Mouse (Mus musculus): Measurements from ENCODE around the gene Adam1a. TPM values are rescaled to one million over a fixed set of nuclear protein-coding genes. Genes with fewer than 3 reads are reported as not detected.

The Adam1a gene
- total and polyA plus RNA-seq, 2 experiments, result 1.4 to 2.8 TPM

DNA sequence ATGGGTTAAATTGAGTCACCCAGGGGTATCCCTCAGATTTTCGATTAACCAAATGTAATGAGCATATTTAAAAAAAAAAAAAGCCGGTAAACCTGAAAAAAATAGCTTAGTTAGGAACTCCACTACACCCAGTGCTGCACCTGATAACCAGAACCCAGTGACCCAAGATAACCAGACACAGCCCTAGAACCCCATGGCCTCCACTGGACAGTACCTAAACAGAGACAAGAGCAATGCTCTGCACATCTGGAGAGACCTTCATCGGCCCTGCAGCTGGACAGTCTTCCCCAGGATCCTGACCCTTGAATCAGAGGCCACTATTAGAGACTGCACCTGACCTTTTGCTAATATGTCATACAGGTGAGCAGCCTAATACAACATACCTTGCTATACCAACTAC lies 1.8 kb upstream of the Adam1a start:
- peaks cover 14% of the 10 kb centered on the region for H3K4me1 ChIP-seq (ENCODE audit: control insufficient read depth, insufficient read depth, low read length)
- H3K79me2 ChIP-seq (ENCODE audit: control insufficient read depth, insufficient read depth, low read length), result peaks cover 20% of the 10 kb centered on the region; the same call in 1 of the 2 replicates
- H3K27me3 ChIP-seq (ENCODE audit: control insufficient read depth, insufficient read depth, low read length), result no peaks in the 10 kb centered on the region
- TF ChIP-seq CTCF (IDR thresholded peaks at IDR 0.05; ENCODE audit: low read depth, low read length), result no peak
- no peak for TF ChIP-seq POLR2A (IDR thresholded peaks at IDR 0.05; ENCODE audit: extremely low read depth, insufficient read depth, low read length)
- DNase-seq (ENCODE audit: extremely low read depth, low read depth, low spot score), result no peak
- WGBS, result 85% methylated on average over 3 of the region's 3 CpGs
- H3K27ac ChIP-seq (replicated peaks; ENCODE audit: insufficient read depth, low read depth, low read length), result no peak overlapping the region
- H3K36me3 ChIP-seq (ENCODE audit: control insufficient read depth, insufficient read depth, low read length), result no peaks in the 10 kb centered on the region
- no peak overlapping the region for H3K9ac ChIP-seq (ENCODE audit: low read depth, low read length)
- no peak overlapping the region for H3K4me3 ChIP-seq (ENCODE audit: insufficient read depth, low read depth, low read length)

- Histone ChIP-seq H3K4me3 (ENCODE audit: insufficient read depth, low read depth, low read length) (peak overlapping the region; percentile 78; the same call in 1 of the 2 replicates), H3K9ac (ENCODE audit: low read depth, low read length) (no peak overlapping the region), H3K36me3 (ENCODE audit: control insufficient read depth, insufficient read depth, low read length) (no peaks in the 10 kb centered on the region), H3K27ac (replicated peaks; ENCODE audit: insufficient read depth, low read depth, low read length) (no peak overlapping the region), H3K4me1 (ENCODE audit: control insufficient read depth, insufficient read depth, low read length) (peaks cover 14% of the 10 kb centered on the region), H3K79me2 (ENCODE audit: control insufficient read depth, insufficient read depth, low read length) (peaks cover 21% of the 10 kb centered on the region; the same call in 1 of the 2 replicates), H3K27me3 (ENCODE audit: control insufficient read depth, insufficient read depth, low read length) (no peaks in the 10 kb centered on the region)
- 12% methylated on average over 6 of the region's 6 CpGs for WGBS
- DNase-seq (ENCODE audit: extremely low read depth, low read depth, low spot score), result peak; percentile 51
- TF ChIP-seq POLR2A (IDR thresholded peaks at IDR 0.05; ENCODE audit: extremely low read depth, insufficient read depth, low read length) (no peak), CTCF (IDR thresholded peaks at IDR 0.05; ENCODE audit: low read depth, low read length) (peak; percentile 71)
Measured at GRCm38 (mm10) chr5:121546530-121546895, 1.2 kb upstream of the Adam1a start.

DNA sequence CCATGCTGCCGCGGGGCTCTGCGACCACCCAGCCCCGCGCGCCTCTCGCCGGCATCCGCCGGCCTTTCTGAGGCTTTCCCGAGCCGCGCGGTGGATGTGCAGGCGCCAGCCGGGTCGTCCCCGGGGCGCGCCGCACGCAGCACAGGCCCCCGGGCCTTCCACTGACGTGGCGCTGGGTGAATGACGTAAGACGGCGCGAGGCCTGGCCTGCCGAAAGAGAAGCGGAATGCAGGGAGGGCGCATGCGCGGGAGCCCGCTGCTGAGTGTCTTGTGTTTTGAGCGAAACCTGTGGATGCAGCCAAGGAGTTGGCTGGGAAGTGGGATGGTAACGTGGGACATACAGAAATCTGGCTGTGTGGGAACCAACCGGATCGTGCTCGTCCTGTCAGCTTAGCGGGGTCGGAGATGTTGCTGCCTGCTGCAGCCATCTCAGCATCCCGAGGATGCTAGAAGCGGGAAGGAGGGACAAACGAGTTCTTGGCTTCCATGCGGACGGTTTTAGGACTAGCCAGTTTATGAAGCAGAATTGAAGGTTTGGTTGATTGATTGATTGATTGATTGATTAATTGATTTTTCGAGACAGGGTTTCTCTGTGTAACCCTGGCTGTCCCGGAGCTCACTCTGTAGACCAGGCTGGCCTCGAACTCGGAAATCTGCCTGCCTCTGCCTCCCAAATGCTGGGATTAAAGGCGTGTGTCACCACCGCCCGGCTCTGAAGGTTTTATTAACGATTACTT lies 679 bp upstream of the Adam1a start, which contains the start of gene Mapkapk5:
Mapkapk5 (minus strand) TSS at position 113 of the 737 bp plus-strand sequence.
- Histone ChIP-seq H3K27me3 (ENCODE audit: control insufficient read depth, insufficient read depth, low read length) (no peaks in the 10 kb centered on the region), H3K4me1 (ENCODE audit: control insufficient read depth, insufficient read depth, low read length) (peaks cover 14% of the 10 kb centered on the region), H3K36me3 (ENCODE audit: control insufficient read depth, insufficient read depth, low read length) (no peaks in the 10 kb centered on the region), H3K27ac (replicated peaks; ENCODE audit: insufficient read depth, low read depth, low read length) (peak within 1 kb of the TSS; percentile 84), H3K4me3 (ENCODE audit: insufficient read depth, low read depth, low read length) (peak within 1 kb of the TSS; percentile 78), H3K9ac (ENCODE audit: low read depth, low read length) (peak within 1 kb of the TSS; percentile 92), H3K79me2 (ENCODE audit: control insufficient read depth, insufficient read depth, low read length) (peaks cover 25% of the 10 kb centered on the region; the same call in 1 of the 2 replicates)
- TF ChIP-seq POLR2A (IDR thresholded peaks at IDR 0.05; ENCODE audit: extremely low read depth, insufficient read depth, low read length) (0 out of 2 replicates have a peak, but pooled peaks have one; percentile 28), CTCF (IDR thresholded peaks at IDR 0.05; ENCODE audit: low read depth, low read length) (no peak)
- under 1% methylated on average over 52 of the region's 55 CpGs for WGBS
- DNase-seq (ENCODE audit: extremely low read depth, low read depth, low spot score), result peak; percentile 80

DNA sequence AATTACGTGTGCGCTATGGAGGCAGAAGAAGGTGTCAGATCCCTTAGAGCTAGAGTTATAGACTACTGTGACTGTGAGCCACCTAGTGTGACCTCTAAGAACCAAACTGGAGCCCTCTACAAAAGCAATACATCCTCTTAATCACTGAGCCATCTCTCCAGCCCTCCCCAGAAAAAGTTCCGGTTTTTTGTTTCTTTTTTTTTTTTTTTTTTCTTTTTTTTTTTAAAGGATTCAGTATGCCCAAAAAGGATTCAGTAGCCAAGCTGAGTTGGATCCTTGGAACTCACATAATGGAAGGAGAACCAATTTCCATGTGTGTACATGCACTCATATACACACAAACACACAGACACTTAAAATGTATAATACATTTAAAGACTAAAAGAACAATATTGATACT lies 1.9 kb downstream of the Adam1a start:
- Histone ChIP-seq H3K9ac (ENCODE audit: low read depth, low read length) (no peak overlapping the region), H3K4me1 (ENCODE audit: control insufficient read depth, insufficient read depth, low read length) (peaks cover 11% of the 10 kb centered on the region), H3K27me3 (ENCODE audit: control insufficient read depth, insufficient read depth, low read length) (no peaks in the 10 kb centered on the region), H3K79me2 (ENCODE audit: control insufficient read depth, insufficient read depth, low read length) (peaks cover 36% of the 10 kb centered on the region; the same call in 1 of the 2 replicates), H3K36me3 (ENCODE audit: control insufficient read depth, insufficient read depth, low read length) (peaks cover 3% of the 10 kb centered on the region; the same call in 1 of the 2 replicates), H3K4me3 (ENCODE audit: insufficient read depth, low read depth, low read length) (no peak overlapping the region), H3K27ac (replicated peaks; ENCODE audit: insufficient read depth, low read depth, low read length) (no peak overlapping the region)
- TF ChIP-seq CTCF (IDR thresholded peaks at IDR 0.05; ENCODE audit: low read depth, low read length), result no peak
- TF ChIP-seq POLR2A (IDR thresholded peaks at IDR 0.05; ENCODE audit: extremely low read depth, insufficient read depth, low read length), result no peak
- WGBS, result 82% methylated on average over 3 of the region's 3 CpGs
- no peak for DNase-seq (ENCODE audit: extremely low read depth, low read depth, low spot score)

DNA sequence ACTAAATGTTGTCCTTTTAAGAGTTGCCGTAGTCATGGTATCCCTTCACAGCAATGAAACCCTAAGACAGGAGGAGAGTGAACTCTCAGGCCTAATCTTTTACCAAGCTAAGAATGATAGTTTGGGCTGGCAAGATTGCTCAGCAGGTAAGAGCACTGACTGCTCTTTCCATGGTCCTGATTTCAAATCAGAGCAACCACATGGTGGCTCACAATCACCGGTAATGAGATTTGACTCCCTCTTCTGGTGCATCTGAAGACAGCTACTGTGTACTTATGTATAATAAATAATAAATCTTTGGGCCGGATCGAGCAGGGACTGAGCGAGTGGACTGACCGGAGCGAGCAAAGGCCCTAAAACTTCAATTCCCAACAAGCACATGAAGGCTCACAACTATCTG lies 4.0 kb downstream of the Adam1a start:
- no peak overlapping the region for H3K9ac ChIP-seq (ENCODE audit: low read depth, low read length)
- H3K79me2 ChIP-seq (ENCODE audit: control insufficient read depth, insufficient read depth, low read length), result peaks cover 36% of the 10 kb centered on the region; the same call in 1 of the 2 replicates
- peaks cover 5% of the 10 kb centered on the region for H3K36me3 ChIP-seq (ENCODE audit: control insufficient read depth, insufficient read depth, low read length)
- TF ChIP-seq POLR2A (IDR thresholded peaks at IDR 0.05; ENCODE audit: extremely low read depth, insufficient read depth, low read length) (no peak), CTCF (IDR thresholded peaks at IDR 0.05; ENCODE audit: low read depth, low read length) (no peak)
- no peak for DNase-seq (ENCODE audit: extremely low read depth, low read depth, low spot score)
- H3K4me1 ChIP-seq (ENCODE audit: control insufficient read depth, insufficient read depth, low read length), result peaks cover 11% of the 10 kb centered on the region
- no peak overlapping the region for H3K4me3 ChIP-seq (ENCODE audit: insufficient read depth, low read depth, low read length)
- no peak overlapping the region for H3K27ac ChIP-seq (replicated peaks; ENCODE audit: insufficient read depth, low read depth, low read length)
- 85% methylated on average over 7 of the region's 7 CpGs for WGBS
- no peaks in the 10 kb centered on the region for H3K27me3 ChIP-seq (ENCODE audit: control insufficient read depth, insufficient read depth, low read length)

- TF ChIP-seq CTCF (IDR thresholded peaks at IDR 0.05; ENCODE audit: low read depth, low read length), result no peak
- no peak for TF ChIP-seq POLR2A (IDR thresholded peaks at IDR 0.05; ENCODE audit: extremely low read depth, insufficient read depth, low read length)
- H3K4me1 ChIP-seq (ENCODE audit: control insufficient read depth, insufficient read depth, low read length), result peaks cover 11% of the 10 kb centered on the region
Measured at GRCm38 (mm10) chr5:121540066-121540465, 5.2 kb downstream of the Adam1a start.

More at GRCm38 (mm10) chr5:121540066-121540465, 5.2 kb downstream of the Adam1a start:
- no peak for DNase-seq (ENCODE audit: extremely low read depth, low read depth, low spot score)
- Histone ChIP-seq H3K79me2 (ENCODE audit: control insufficient read depth, insufficient read depth, low read length) (peaks cover 33% of the 10 kb centered on the region; the same call in 1 of the 2 replicates), H3K9ac (ENCODE audit: low read depth, low read length) (no peak overlapping the region), H3K36me3 (ENCODE audit: control insufficient read depth, insufficient read depth, low read length) (peaks cover 10% of the 10 kb centered on the region), H3K4me3 (ENCODE audit: insufficient read depth, low read depth, low read length) (no peak overlapping the region), H3K27me3 (ENCODE audit: control insufficient read depth, insufficient read depth, low read length) (no peaks in the 10 kb centered on the region), H3K27ac (replicated peaks; ENCODE audit: insufficient read depth, low read depth, low read length) (no peak overlapping the region)
- 68% methylated on average over 5 of the region's 5 CpGs for WGBS
